Mouse (Mus musculus): Measurements from ENCODE around the gene Srpk3. TPM values are rescaled to one million over a fixed set of nuclear protein-coding genes. Genes with fewer than 3 reads are reported as not detected.

Srpk3 gene
- total RNA-seq, 2 experiments from 2014 or later = 5.1 to 5.8 TPM

GRCm38 (mm10) chrX:73805814-73806213 is 31.6 kb downstream of the Srpk3 start:
- DNase-seq = no peak

GRCm38 (mm10) chrX:73815072-73815471 is 40.9 kb downstream of the Srpk3 start:
- no peak for DNase-seq

- no peak for DNase-seq
Observed at GRCm38 (mm10) chrX:73816596-73817314, 42.5 kb downstream of the Srpk3 start.

GRCm38 (mm10) chrX:73823747-73824146 is 49.5 kb downstream of the Srpk3 start:
- DNase-seq = no peak

GRCm38 (mm10) chrX:73824185-73825151 is 50.3 kb downstream of the Srpk3 start, which contains the start of gene Pdzd4:
TSS of gene Pdzd4 (minus strand) at chrX:73824969.
- peak; percentile 56 to 67 for DNase-seq

Other genes with a start within 250 kb of the Srpk3 start
- under 1 TPM; 0.18 to 0.25 TPM for gene Dusp9, start 135.0 kb upstream of the Srpk3 start, total RNA-seq (2021)
- gene Pnck, start 114.3 kb upstream of the Srpk3 start, total RNA-seq (2021) = 100 to 1,000 TPM; 107 to 123 TPM
- gene Slc6a8, start 101.3 kb upstream of the Srpk3 start, total RNA-seq (2021) = 100 to 1,000 TPM in 1 of 2 experiments, 10 to 100 TPM in 1; 92.0 to 100 TPM
- 10 to 100 TPM; 83.2 to 85.3 TPM for gene Bcap31, start 58.2 kb upstream of the Srpk3 start, total RNA-seq (2021)
- 10 to 100 TPM; 11.7 to 12.1 TPM for gene Abcd1, start 57.8 kb upstream of the Srpk3 start, total RNA-seq (2021)
- gene Plxnb3, start 17.3 kb upstream of the Srpk3 start, total RNA-seq (2021) = 10 to 100 TPM; 12.0 to 15.5 TPM
- gene Idh3g, start 12.5 kb downstream of the Srpk3 start, total RNA-seq (2021) = 100 to 1,000 TPM; 194 to 202 TPM
- 10 to 100 TPM; 83.9 to 88.9 TPM for gene Ssr4, start 12.6 kb downstream of the Srpk3 start, total RNA-seq (2021)
- gene Pdzd4, start 50.6 kb downstream of the Srpk3 start, total RNA-seq (2021) = 100 to 1,000 TPM in 1 of 2 experiments, 10 to 100 TPM in 1; 98.3 to 101 TPM
- gene Avpr2, start 117.7 kb downstream of the Srpk3 start, total RNA-seq (2021) = not detected
- 100 to 1,000 TPM; 134 TPM for gene L1cam, start 121.7 kb downstream of the Srpk3 start, total RNA-seq (2021)
- gene Arhgap4, start 147.5 kb downstream of the Srpk3 start, total RNA-seq (2021) = 1 to 10 TPM; 5.4 to 6.4 TPM
- gene Naa10, start 147.5 kb downstream of the Srpk3 start, total RNA-seq (2021) = 10 to 100 TPM; 65.5 to 70.5 TPM
- gene Renbp, start 156.4 kb downstream of the Srpk3 start, total RNA-seq (2021) = 1 to 10 TPM; 3.0 to 4.2 TPM
- gene Hcfc1, start 192.0 kb downstream of the Srpk3 start, total RNA-seq (2021) = 10 to 100 TPM; 71.5 to 78.1 TPM
- gene Irak1, start 249.5 kb downstream of the Srpk3 start, total RNA-seq (2021) = 10 to 100 TPM; 48.3 to 59.9 TPM

All from layer of hippocampus, postnatal 36 days (tissue).